Mouse (Mus musculus) splenic B cell, adult 2 months (primary cell): ENCODE data around the gene Rpp21.
A peak's percentile ranks its signal among the peaks of the same experiment; 100 is the strongest.

Source experiments
- DNase-seq: peaks from one replicate; pipeline ENCODE4 v3.0.0-alpha.2; 2011; ENCODE audit warnings: low read depth, low spot score
- H3K27me3 ChIP-seq: 2 replicates; pipeline ENCODE4 v1.6.1; 2012; ENCODE audit warnings: mild to moderate bottlenecking, low read length, moderate library complexity, mixed read lengths; ENCODE audit not compliant: control insufficient read depth, poor library complexity, insufficient read depth, severe bottlenecking
- H3K36me3 ChIP-seq: 2 replicates; pipeline ENCODE4 v1.6.1; 2012; ENCODE audit warnings: mild to moderate bottlenecking, low read length, moderate library complexity, mixed read lengths; ENCODE audit not compliant: control insufficient read depth, poor library complexity, insufficient read depth, severe bottlenecking

The Rpp21 gene

DNA sequence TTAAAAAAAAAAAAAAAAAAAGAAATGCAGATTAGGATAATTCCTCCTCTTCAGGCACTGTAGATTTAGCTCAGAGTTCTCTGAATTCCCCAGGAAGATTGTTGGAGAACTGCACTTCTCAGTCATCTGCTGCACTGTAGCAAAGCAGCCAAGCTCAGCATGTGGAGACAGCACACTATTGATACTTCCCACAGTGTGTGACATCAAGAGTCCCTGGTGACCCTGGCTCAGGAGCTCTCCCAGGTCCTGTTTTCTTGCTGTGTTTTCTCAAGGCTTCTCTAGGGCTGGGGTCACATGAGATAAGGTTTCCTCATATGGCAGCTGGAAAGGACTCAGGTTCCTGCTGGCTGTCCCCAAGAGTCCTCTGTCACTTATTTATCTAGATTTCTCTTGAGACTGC is 51.0 kb downstream of the Rpp21 start:
- Histone ChIP-seq H3K27me3 (peaks cover 3% of the 10 kb centered on the region; the same call in 1 of the 2 replicates), H3K36me3 (no peaks in the 10 kb centered on the region)
- no peak for DNase-seq

DNA sequence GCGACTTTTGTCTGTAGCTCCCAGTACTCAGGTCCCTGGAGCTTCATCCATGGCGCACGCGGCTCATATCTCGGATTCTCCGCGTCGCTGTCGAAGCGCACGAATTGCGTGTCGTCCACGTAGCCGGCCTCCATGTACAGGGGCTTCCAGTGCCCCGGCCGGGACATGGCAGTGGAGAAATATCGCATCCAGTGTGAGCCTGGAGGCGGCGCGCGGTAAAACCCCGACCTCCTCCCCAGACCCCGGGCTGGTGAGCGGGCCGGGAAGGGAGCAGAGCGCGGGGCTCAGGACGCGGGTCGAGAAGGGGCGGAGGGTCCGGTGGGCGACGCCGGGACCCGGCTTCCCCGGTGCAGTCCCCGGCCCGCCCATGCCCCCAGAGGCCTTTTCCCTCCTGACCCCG is 52.0 kb downstream of the Rpp21 start:
- Histone ChIP-seq H3K27me3 (peaks cover 3% of the 10 kb centered on the region; the same call in 1 of the 2 replicates), H3K36me3 (no peaks in the 10 kb centered on the region)
- DNase-seq: peak; percentile 22
